Mouse (Mus musculus): ENCODE results near the gene Eif2ak4. TPM values are rescaled to one million over a fixed set of nuclear protein-coding genes. Genes with fewer than 3 reads are reported as not detected.

Gene Eif2ak4
- total and polyA plus RNA-seq, 3 experiments = 16.1 to 22.3 (median 18.1) TPM

DNA sequence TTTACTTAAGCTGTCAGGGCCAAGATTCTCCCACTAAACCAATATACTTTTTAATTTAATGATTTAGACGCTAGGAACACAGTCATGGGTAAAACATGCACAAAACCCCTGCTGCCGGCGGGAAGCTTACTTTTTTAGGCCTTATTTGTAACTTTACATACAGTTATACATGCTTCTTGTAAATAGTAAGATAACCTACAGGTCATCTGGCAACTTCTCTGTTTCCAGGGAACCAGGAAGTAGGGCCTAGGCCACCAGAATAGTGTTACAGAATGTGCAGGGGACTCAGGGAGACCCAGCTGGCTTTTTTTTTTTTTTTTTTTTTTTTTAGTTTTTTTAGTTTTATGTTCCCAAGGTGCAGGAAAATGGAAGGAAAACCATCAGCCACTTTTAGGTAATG lies 1.2 kb downstream of the Eif2ak4 start:
- in situ Hi-C loops (cut with MboI; ENCODE audit: low pct_ligation_motif_present, low pct_unique_long_range_greater_than_20kb, low sequenced_read_pairs) (no loop called here), dilution Hi-C loops (cut with MboI; ENCODE audit: extremely low pct_ligation_motif_present, extremely low pct_unique_long_range_greater_than_20kb, low sequenced_read_pairs) (no loop called here)
- Histone ChIP-seq H3K36me3 (replicated peaks in 1 of 2; ENCODE audit: control insufficient read depth in 1 of 2, insufficient read depth in 1 of 2, low read length in 1 of 2) (no peaks in the 10 kb centered on the region), H3K79me2 (replicated peaks; ENCODE audit: control insufficient read depth, extremely low read depth, insufficient read depth, poor library complexity, severe bottlenecking) (peaks cover 21% of the 10 kb centered on the region), H3K27me3 (replicated peaks) (no peaks in the 10 kb centered on the region), H3K4me1 (ENCODE audit: control insufficient read depth in 1 of 2, insufficient read depth in 2 of 2) (peaks cover 2 to 18% of the 10 kb centered on the region in 2 experiments; a peak in 2 of 4 replicates), H3K4me2 (ENCODE audit: insufficient read depth, low read depth, poor library complexity, severe bottlenecking) (peak overlapping the region; percentile 99), H3K4me3 (replicated peaks in 1 of 3; ENCODE audit: low read depth in 2 of 3, low read length in 2 of 3, poor library complexity in 1 of 3) (peak overlapping the region; percentile 89 to 95 (median 90)), H3K9ac (ENCODE audit: insufficient read depth, low read depth) (peak overlapping the region; percentile 86), H3K9me3 (replicated peaks; ENCODE audit: low read length) (no peaks in the 10 kb centered on the region), H3K27ac (ENCODE audit: insufficient read depth, low read depth) (no peak overlapping the region)
- DNase-seq (ENCODE audit: extremely low read depth) = no peak
- no peak for TF ChIP-seq NRF1 (IDR thresholded peaks at IDR 0.05; ENCODE audit: low read depth, low read length)
- TF ChIP-seq ZNF384 (IDR thresholded peaks at IDR 0.05; ENCODE audit: low read depth, low read length) = peak; percentile 85
- peak; percentile 83 for TF ChIP-seq ELF1 (IDR thresholded peaks at IDR 0.05; ENCODE audit: low read depth, low read length)
- TF ChIP-seq JUN (IDR thresholded peaks at IDR 0.05; ENCODE audit: insufficient read depth, low read depth, low read length) = no peak

DNA sequence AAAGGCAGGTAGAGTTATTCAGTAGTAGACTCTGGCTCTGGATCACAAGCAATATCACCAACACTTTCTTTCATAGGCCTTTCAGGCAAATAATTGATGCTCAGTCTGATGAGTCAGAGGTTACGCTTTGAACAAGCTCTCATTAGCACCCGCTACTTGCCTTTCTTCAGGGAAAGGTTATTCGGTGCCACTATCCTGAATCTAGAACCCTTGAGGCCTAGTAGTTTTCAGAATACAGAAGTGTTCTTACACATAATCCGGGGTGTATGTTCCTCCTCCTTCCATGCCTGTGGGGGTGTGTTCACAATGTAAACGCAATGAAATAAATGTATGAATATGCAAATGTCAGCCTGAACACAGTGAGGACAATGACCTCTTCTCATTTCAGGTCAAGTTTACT lies 1.7 kb downstream of the Eif2ak4 start:
- dilution Hi-C loops (cut with MboI; ENCODE audit: extremely low pct_ligation_motif_present, extremely low pct_unique_long_range_greater_than_20kb, low sequenced_read_pairs) = no loop called here

DNA sequence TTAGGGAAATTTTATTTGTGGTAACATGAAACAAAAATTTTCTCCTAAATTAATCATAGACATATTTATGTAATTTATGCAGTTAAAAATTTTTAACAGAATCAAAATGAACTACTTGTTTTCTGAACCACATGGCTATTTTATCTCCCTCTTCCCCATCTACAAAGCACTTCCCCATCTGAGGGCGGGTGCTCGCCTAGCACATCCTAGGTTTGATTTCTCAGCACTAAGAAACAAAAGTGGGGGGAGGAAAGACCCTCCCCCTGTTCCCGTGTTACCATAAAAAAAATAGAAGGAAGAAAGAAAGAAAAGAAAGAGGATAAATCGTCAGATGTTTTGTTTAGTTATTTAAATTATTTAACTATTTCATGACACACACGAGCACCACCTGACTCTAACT lies 2.8 kb downstream of the Eif2ak4 start:
- DNase-seq (ENCODE audit: extremely low read depth) = no peak
- Histone ChIP-seq H3K4me2 (ENCODE audit: insufficient read depth, low read depth, poor library complexity, severe bottlenecking) (no peak overlapping the region), H3K27ac (ENCODE audit: insufficient read depth, low read depth) (no peak overlapping the region), H3K4me3 (replicated peaks in 1 of 3; ENCODE audit: low read depth in 2 of 3, low read length in 2 of 3, poor library complexity in 1 of 3) (no peak overlapping the region), H3K4me1 (ENCODE audit: control insufficient read depth in 1 of 2, insufficient read depth in 2 of 2) (peaks cover 2 to 18% of the 10 kb centered on the region in 2 experiments; a peak in 2 of 4 replicates), H3K27me3 (replicated peaks) (no peaks in the 10 kb centered on the region), H3K79me2 (replicated peaks; ENCODE audit: control insufficient read depth, extremely low read depth, insufficient read depth, poor library complexity, severe bottlenecking) (peaks cover 26% of the 10 kb centered on the region), H3K36me3 (replicated peaks in 1 of 2; ENCODE audit: control insufficient read depth in 1 of 2, insufficient read depth in 1 of 2, low read length in 1 of 2) (peaks cover 0 to 4% of the 10 kb centered on the region in 2 experiments), H3K9ac (ENCODE audit: insufficient read depth, low read depth) (no peak overlapping the region), H3K9me3 (replicated peaks; ENCODE audit: low read length) (no peaks in the 10 kb centered on the region)
- in situ Hi-C loops (cut with MboI; ENCODE audit: low pct_ligation_motif_present, low pct_unique_long_range_greater_than_20kb, low sequenced_read_pairs) = no loop called here
- dilution Hi-C loops (cut with MboI; ENCODE audit: extremely low pct_ligation_motif_present, extremely low pct_unique_long_range_greater_than_20kb, low sequenced_read_pairs) = no loop called here
- TF ChIP-seq POLR2AphosphoS2 (IDR thresholded peaks at IDR 0.05; ENCODE audit: low read depth, low read length) (no peak), MAX (IDR thresholded peaks at IDR 0.05; ENCODE audit: low read length) (no peak), JUN (IDR thresholded peaks at IDR 0.05; ENCODE audit: insufficient read depth, low read depth, low read length) (no peak), ETS1 (conservative IDR thresholded peaks at IDR 0.05; ENCODE audit: low read depth, low read length) (no peak), UBTF (IDR thresholded peaks at IDR 0.05; ENCODE audit: low read depth, low read length) (no peak), IRF4 (IDR thresholded peaks at IDR 0.05; ENCODE audit: low read depth, low read length) (no peak), ZNF384 (IDR thresholded peaks at IDR 0.05; ENCODE audit: low read depth, low read length) (no peak), CHD2 (IDR thresholded peaks at IDR 0.05; ENCODE audit: low read length) (no peak), PAX5 (IDR thresholded peaks at IDR 0.05; ENCODE audit: low read length) (no peak), ZC3H11A (IDR thresholded peaks at IDR 0.05; ENCODE audit: low read depth, low read length) (no peak), JUND (conservative IDR thresholded peaks at IDR 0.05; ENCODE audit: low read depth, low read length) (no peak), HCFC1 (IDR thresholded peaks at IDR 0.05; ENCODE audit: low read depth, low read length) (no peak), ZKSCAN1 (IDR thresholded peaks at IDR 0.05; ENCODE audit: borderline replicate concordance, low read depth, low read length) (no peak), MAFK (IDR thresholded peaks at IDR 0.05; ENCODE audit: insufficient replicate concordance, low read length) (no peak), TCF12 (IDR thresholded peaks at IDR 0.05; ENCODE audit: low read depth, low read length) (no peak)

More for the DNA sequence above, 1.7 kb downstream of the Eif2ak4 start:
- peak overlapping the region; percentile 99 for H3K4me2 ChIP-seq (ENCODE audit: insufficient read depth, low read depth, poor library complexity, severe bottlenecking)
- peaks cover 2 to 18% of the 10 kb centered on the region in 2 experiments; a peak in 2 of 4 replicates for H3K4me1 ChIP-seq (ENCODE audit: control insufficient read depth in 1 of 2, insufficient read depth in 2 of 2)
- H3K27ac ChIP-seq (ENCODE audit: insufficient read depth, low read depth) = no peak overlapping the region; the same call in 1 of the 2 replicates
- no peaks in the 10 kb centered on the region for H3K36me3 ChIP-seq (replicated peaks in 1 of 2; ENCODE audit: control insufficient read depth in 1 of 2, insufficient read depth in 1 of 2, low read length in 1 of 2)
- peak; percentile 29 for DNase-seq (ENCODE audit: extremely low read depth)
- TF ChIP-seq E2F4 (IDR thresholded peaks at IDR 0.05; ENCODE audit: insufficient replicate concordance, low read depth, low read length) (0 out of 2 replicates have a peak, but pooled peaks have one; percentile 19), ETS1 (conservative IDR thresholded peaks at IDR 0.05; ENCODE audit: low read depth, low read length) (peak; percentile 34; the same call in 1 of the 2 replicates), CHD1 (IDR thresholded peaks at IDR 0.05; ENCODE audit: low read depth, low read length) (no peak), JUND (conservative IDR thresholded peaks at IDR 0.05; ENCODE audit: low read depth, low read length) (0 out of 2 replicates have a peak, but pooled peaks have one; percentile 38), MEF2A (IDR thresholded peaks at IDR 0.05; ENCODE audit: borderline replicate concordance, low read depth, low read length) (no peak), TCF12 (IDR thresholded peaks at IDR 0.05; ENCODE audit: low read depth, low read length) (0 out of 2 replicates have a peak, but pooled peaks have one; percentile 20), MAZ (IDR thresholded peaks at IDR 0.05; ENCODE audit: low read depth, low read length) (peak; percentile 64; the same call in 1 of the 2 replicates), EP300 (IDR thresholded peaks at IDR 0.05; ENCODE audit: low read length) (peak; percentile 54), ZNF384 (IDR thresholded peaks at IDR 0.05; ENCODE audit: low read depth, low read length) (no peak), NELFE (IDR thresholded peaks at IDR 0.05; ENCODE audit: low read depth, low read length) (0 out of 2 replicates have a peak, but pooled peaks have one; percentile 12), ZKSCAN1 (IDR thresholded peaks at IDR 0.05; ENCODE audit: borderline replicate concordance, low read depth, low read length) (no peak), CTCF (conservative IDR thresholded peaks at IDR 0.05 in 1 of 2, IDR thresholded peaks at IDR 0.05 in 1 of 2; ENCODE audit: low read depth in 2 of 2, low read length in 2 of 2) (no peak), RCOR1 (conservative IDR thresholded peaks at IDR 0.05; ENCODE audit: low read depth, low read length) (0 out of 2 replicates have a peak, but pooled peaks have one; percentile 48), GABPA (IDR thresholded peaks at IDR 0.05; ENCODE audit: insufficient replicate concordance, low read depth, low read length) (no peak), IRF4 (IDR thresholded peaks at IDR 0.05; ENCODE audit: low read depth, low read length) (peak; percentile 42; the same call in 1 of the 2 replicates), MXI1 (IDR thresholded peaks at IDR 0.05; ENCODE audit: low read depth, low read length) (no peak), HCFC1 (IDR thresholded peaks at IDR 0.05; ENCODE audit: low read depth, low read length) (no peak; the same call in 1 of the 2 replicates), SIN3A (IDR thresholded peaks at IDR 0.05; ENCODE audit: low read length) (peak; percentile 42; the same call in 1 of the 2 replicates)
- in situ Hi-C loops (cut with MboI; ENCODE audit: low pct_ligation_motif_present, low pct_unique_long_range_greater_than_20kb, low sequenced_read_pairs) = no loop called here
- H3K79me2 ChIP-seq (replicated peaks; ENCODE audit: control insufficient read depth, extremely low read depth, insufficient read depth, poor library complexity, severe bottlenecking) = peaks cover 21% of the 10 kb centered on the region
- peak overlapping the region; percentile 86 for H3K9ac ChIP-seq (ENCODE audit: insufficient read depth, low read depth)
- H3K27me3 ChIP-seq (replicated peaks) = no peaks in the 10 kb centered on the region
- peak overlapping the region; percentile 46 to 95 (median 89) for H3K4me3 ChIP-seq (replicated peaks in 1 of 3; ENCODE audit: low read depth in 2 of 3, low read length in 2 of 3, poor library complexity in 1 of 3)
- no peaks in the 10 kb centered on the region for H3K9me3 ChIP-seq (replicated peaks; ENCODE audit: low read length)
